Mouse (Mus musculus) stomach, embryonic 15.5 days (tissue): Measurements from ENCODE around the gene Sorcs2. TPM values are rescaled to one million over a fixed set of nuclear protein-coding genes. Genes with fewer than 3 reads are reported as not detected.

ENCODE experiments used
- ATAC-seq: fragments of 200-750 bp; cut with Nextera tagmentation; 2 replicates; pipeline ENCODE4 v1.8.0; 2017; ENCODE audit warnings: low read depth, moderate number of reproducible peaks, moderate TSS enrichment; ENCODE audit not compliant: insufficient read depth, low FRiP score
- H3K27ac ChIP-seq: fragments of 300-500 bp; sonication (generic); 2 replicates; pipeline ENCODE4 v1.5.1; 2015; ENCODE audit warnings: mild to moderate bottlenecking, inconsistent platforms
- H3K27me3 ChIP-seq: fragments of 300-500 bp; sonication (generic); replicated peaks from 2 replicates; pipeline ENCODE4 v1.6.1; 2015; ENCODE audit warnings: inconsistent platforms
- H3K36me3 ChIP-seq: fragments of 300-500 bp; sonication (generic); 2 replicates; pipeline ENCODE4 v1.6.1; 2015; ENCODE audit warnings: inconsistent platforms
- H3K4me1 ChIP-seq: fragments of 300-500 bp; sonication (generic); 2 replicates; pipeline ENCODE4 v1.6.1; 2015; ENCODE audit warnings: inconsistent platforms
- H3K4me2 ChIP-seq: fragments of 300-500 bp; sonication (generic); 2 replicates; pipeline ENCODE4 v1.6.1; 2015; ENCODE audit warnings: mild to moderate bottlenecking, inconsistent platforms
- H3K4me3 ChIP-seq: fragments of 300-500 bp; sonication (generic); replicated peaks from 2 replicates; pipeline ENCODE4 v1.5.1; 2015; ENCODE audit warnings: inconsistent platforms
- H3K9ac ChIP-seq: fragments of 300-500 bp; sonication (generic); 2 replicates; pipeline ENCODE4 v1.6.1; 2015; ENCODE audit warnings: inconsistent platforms
- H3K9me3 ChIP-seq: fragments of 300-500 bp; sonication (generic); 2 replicates; pipeline ENCODE4 v1.6.1; 2016; ENCODE audit warnings: inconsistent platforms
- WGBS: fragments of 180-500 bp; shearing (Covaris S2); methylation state at CpG from one replicate; pipeline ENCODE4 v1.1.7; 2015; 5-methylcytosine and 5-hydroxymethylcytosine counted together
- polyA plus RNA-seq: library from polyadenylated mRNA; unstranded; fragments of >200 nt; fragmentation: Nextera tagmentation; extraction: Ambion mirVana; gene quantifications from 2 replicates; pipeline ENCODE4 v1.2.1, GENCODE M21; 2015

Gene Sorcs2
- polyA plus RNA-seq, 1 experiment from 2014 or later: 13.7 TPM

DNA sequence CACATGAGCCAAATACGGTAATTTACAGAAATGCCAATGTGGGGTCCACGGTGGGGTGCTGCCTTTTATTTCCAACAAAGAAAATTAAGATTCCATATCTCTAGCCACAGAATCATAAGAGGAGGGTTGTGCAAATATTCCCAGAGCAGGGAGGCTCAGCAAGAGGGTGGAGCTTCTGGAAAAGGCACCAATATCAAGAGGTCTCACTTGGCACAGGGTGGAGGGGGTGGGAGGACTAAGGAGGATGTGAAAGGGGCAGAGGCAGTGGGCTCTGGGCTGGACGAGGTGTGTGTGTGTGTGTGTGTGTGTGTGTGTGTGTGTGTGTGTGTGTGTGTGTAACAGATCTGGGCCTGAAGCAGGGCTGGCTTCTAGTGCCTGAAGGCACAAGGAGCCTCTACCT lies 297.5 kb downstream of the Sorcs2 start:
- ATAC-seq: no peak
- whole genome bisulfite sequencing: 51% methylated on average over 3 of the region's 3 CpGs
- no peaks in the 10 kb centered on the region for H3K4me1 ChIP-seq
- no peaks in the 10 kb centered on the region for H3K27me3 ChIP-seq
- H3K4me2 ChIP-seq: no peak overlapping the region
- H3K36me3 ChIP-seq: no peaks in the 10 kb centered on the region
- H3K9ac ChIP-seq: no peak overlapping the region
- no peak overlapping the region for H3K4me3 ChIP-seq
- H3K27ac ChIP-seq: no peak overlapping the region
- H3K9me3 ChIP-seq: no peaks in the 10 kb centered on the region

DNA sequence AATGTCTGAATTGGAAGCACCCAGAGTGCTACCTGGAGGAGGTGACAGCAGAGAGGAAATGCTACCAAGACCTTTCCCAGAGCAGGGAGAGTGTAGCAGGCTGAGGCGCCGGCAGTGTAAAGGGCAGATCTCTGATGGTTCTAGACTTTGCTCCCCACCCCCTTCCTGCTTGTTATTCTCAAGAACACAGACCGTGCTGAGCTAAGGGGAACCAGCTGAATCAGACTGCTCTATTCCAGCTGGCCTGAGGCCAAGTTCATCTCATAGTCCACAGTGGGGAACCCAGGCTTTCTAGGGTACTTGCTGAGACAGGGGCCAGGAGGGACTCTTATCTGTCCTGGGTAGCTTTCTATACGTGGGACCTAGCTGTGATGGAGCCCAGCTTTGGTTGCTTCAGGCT lies 298.3 kb downstream of the Sorcs2 start:
- Histone ChIP-seq H3K27ac (no peak overlapping the region), H3K27me3 (no peaks in the 10 kb centered on the region), H3K36me3 (no peaks in the 10 kb centered on the region), H3K9me3 (no peaks in the 10 kb centered on the region), H3K4me3 (no peak overlapping the region), H3K9ac (no peak overlapping the region), H3K4me1 (no peaks in the 10 kb centered on the region), H3K4me2 (no peak overlapping the region)
- no peak for ATAC-seq
- WGBS: 52% methylated on average over 4 of the region's 4 CpGs

DNA sequence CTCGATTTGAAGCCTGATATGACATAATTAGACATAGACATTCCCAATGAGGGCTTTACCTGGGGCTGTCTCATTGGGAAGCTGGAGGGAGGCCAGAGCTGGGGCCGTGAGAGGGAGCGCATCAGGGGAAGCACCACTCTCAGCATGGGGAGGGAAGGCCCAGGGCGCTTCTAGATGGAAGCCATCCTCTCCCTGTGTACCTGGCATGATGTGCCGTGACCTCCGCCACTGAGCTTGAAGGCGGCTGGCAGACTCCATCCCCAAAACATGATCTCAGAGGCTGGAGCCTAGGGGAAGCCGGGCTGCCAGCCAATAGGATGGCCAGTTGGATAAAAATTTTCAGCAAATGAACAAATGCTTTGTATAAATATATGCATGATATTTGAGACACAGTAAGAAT lies 301.9 kb downstream of the Sorcs2 start:
- H3K27me3 ChIP-seq: no peaks in the 10 kb centered on the region
- H3K4me2 ChIP-seq: no peak overlapping the region
- no peak overlapping the region for H3K4me3 ChIP-seq
- WGBS: 79% methylated on average over 8 of the region's 8 CpGs
- H3K9me3 ChIP-seq: no peaks in the 10 kb centered on the region
- no peak for ATAC-seq
- H3K36me3 ChIP-seq: no peaks in the 10 kb centered on the region
- H3K4me1 ChIP-seq: no peaks in the 10 kb centered on the region
- no peak overlapping the region for H3K27ac ChIP-seq
- H3K9ac ChIP-seq: no peak overlapping the region

DNA sequence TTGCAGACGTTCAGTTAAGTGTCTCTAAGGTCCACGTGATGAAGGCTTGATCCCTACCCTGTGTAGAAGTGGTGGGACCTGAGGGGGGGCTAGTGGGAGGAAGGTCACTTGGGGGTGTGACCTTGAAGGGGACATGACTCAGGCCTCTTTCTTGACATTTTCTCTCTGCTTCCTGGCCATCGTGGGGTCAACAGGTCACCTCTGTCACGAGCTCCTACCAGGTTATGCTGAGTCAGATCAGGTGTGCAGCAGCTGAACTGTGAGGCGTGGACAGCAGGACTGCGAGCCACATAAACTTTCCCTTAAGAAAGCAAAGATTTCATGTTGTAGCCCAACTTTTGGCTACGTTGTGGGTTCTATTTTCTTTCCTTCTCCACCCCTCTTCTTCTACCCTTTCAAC lies 307.9 kb downstream of the Sorcs2 start:
- Histone ChIP-seq H3K9ac (no peak overlapping the region), H3K27ac (no peak overlapping the region), H3K36me3 (no peaks in the 10 kb centered on the region), H3K27me3 (no peaks in the 10 kb centered on the region), H3K4me3 (no peak overlapping the region), H3K4me1 (no peaks in the 10 kb centered on the region), H3K9me3 (no peaks in the 10 kb centered on the region), H3K4me2 (no peak overlapping the region)
- ATAC-seq: no peak
- WGBS: 67% methylated on average over 7 of the region's 7 CpGs

DNA sequence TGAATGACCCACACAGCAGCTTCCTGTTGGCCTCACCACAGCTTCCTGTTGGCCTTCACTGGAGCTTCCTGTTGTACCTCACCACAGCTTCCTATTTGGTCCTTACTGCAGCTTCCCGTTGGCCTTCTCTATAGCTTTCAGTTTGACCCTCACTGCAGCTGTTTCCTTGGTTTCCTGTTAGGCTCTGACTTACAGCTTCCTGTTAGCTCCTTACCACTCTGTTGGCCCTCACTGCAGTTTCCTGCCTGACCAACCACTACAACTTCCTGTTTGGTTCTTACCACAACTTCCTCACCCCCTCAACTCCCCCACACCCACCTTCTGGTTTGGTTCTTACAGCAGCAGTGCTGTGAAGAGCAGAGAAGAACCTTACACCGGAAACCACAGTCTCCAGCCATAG lies 308.7 kb downstream of the Sorcs2 start:
- no peaks in the 10 kb centered on the region for H3K9me3 ChIP-seq
- H3K27me3 ChIP-seq: no peaks in the 10 kb centered on the region
- no peaks in the 10 kb centered on the region for H3K36me3 ChIP-seq
- 70% methylated on average over 2 of the region's 2 CpGs for WGBS
- H3K9ac ChIP-seq: no peak overlapping the region
- H3K4me3 ChIP-seq: no peak overlapping the region
- H3K27ac ChIP-seq: 0 out of 2 replicates have a peak overlapping the region, but pooled peaks have one; percentile 48
- H3K4me1 ChIP-seq: no peaks in the 10 kb centered on the region
- H3K4me2 ChIP-seq: no peak overlapping the region
- no peak for ATAC-seq

DNA sequence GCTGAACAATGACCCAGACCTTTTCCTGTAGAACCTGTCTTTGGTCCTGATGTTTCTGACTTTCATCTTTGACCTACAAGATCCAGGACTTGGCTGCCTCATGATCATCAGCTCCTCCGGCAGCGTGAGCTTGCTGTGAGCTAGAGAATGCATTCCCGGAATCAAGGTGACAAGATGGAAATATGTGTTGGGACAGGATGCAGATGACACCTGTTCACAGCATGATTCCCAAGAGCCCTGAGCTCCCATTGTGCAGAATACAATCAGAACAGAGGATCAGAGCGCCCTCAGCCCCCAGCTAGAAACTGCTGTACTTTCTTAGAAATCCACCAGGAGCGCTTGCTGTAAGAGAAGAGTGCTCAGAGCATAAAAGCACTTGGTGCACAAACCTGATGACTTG lies 311.0 kb downstream of the Sorcs2 start:
- Histone ChIP-seq H3K9ac (no peak overlapping the region), H3K4me3 (no peak overlapping the region), H3K9me3 (no peaks in the 10 kb centered on the region), H3K4me1 (no peaks in the 10 kb centered on the region), H3K27ac (no peak overlapping the region), H3K4me2 (no peak overlapping the region), H3K27me3 (no peaks in the 10 kb centered on the region), H3K36me3 (no peaks in the 10 kb centered on the region)
- ATAC-seq: no peak
- 81% methylated on average over 5 of the region's 5 CpGs for WGBS

DNA sequence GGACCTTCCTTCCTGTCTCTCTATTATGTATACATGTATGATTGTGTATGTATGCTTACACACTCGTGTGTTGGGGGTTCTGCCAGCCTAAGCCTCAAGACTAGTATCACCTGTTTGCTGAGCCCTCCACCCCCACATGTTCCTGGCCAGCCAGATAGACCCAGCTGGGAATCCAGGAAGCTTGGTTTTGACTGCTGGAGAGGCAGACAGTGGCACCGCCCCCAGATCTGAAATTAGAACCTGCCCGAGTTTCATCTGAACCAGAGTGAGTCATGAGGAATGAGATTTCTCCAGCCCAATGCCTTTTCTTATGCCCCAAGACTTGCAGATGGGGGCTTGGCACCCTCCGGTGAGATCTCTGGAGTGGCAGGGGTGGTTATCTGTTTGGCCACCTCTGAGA lies 312.3 kb downstream of the Sorcs2 start:
- no peak for ATAC-seq
- H3K9me3 ChIP-seq: no peaks in the 10 kb centered on the region
- H3K4me2 ChIP-seq: no peak overlapping the region
- H3K36me3 ChIP-seq: no peaks in the 10 kb centered on the region
- H3K4me1 ChIP-seq: no peaks in the 10 kb centered on the region
- no peak overlapping the region for H3K27ac ChIP-seq
- WGBS: 59% methylated on average over 4 of the region's 4 CpGs
- H3K9ac ChIP-seq: no peak overlapping the region
- H3K27me3 ChIP-seq: no peaks in the 10 kb centered on the region
- no peak overlapping the region for H3K4me3 ChIP-seq

DNA sequence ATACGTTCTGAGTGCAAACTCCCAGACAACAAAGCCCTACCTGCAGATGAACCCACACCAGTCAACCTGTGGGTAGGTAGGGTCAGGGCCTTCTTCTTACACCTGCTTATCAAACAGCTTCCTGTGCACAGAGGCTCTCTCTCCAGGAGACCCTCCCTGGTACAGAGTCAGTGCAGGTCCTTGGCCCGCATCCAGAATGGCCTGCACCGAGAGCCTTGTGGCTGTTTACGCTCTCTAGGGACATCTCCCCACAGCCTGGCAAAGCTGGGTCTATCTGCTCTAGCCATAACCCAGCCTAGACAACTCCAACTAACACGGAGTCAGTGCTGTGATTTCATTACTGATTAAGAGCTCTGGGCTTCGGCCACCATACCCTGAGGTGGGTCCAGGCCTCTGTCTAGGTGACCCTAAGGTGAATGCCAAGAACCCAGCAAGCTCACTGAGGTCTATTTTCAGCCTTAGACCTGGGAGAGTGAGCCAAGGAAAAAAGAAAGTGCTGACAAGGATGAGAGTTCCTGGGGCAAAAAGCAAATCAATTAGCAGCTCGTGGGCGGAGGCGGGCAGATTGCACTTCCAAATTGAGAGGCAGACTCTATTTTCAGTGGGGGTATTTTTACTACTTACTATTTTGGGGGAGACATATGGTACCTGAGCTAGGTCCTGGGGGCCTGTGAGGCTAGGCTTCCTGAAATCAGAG lies 313.9 kb downstream of the Sorcs2 start:
- Histone ChIP-seq H3K27me3 (no peaks in the 10 kb centered on the region), H3K9me3 (no peaks in the 10 kb centered on the region), H3K27ac (no peak overlapping the region), H3K9ac (no peak overlapping the region), H3K36me3 (no peaks in the 10 kb centered on the region), H3K4me2 (no peak overlapping the region), H3K4me3 (no peak overlapping the region), H3K4me1 (no peaks in the 10 kb centered on the region)
- 81% methylated on average over 9 of the region's 9 CpGs for WGBS
- no peak for ATAC-seq

DNA sequence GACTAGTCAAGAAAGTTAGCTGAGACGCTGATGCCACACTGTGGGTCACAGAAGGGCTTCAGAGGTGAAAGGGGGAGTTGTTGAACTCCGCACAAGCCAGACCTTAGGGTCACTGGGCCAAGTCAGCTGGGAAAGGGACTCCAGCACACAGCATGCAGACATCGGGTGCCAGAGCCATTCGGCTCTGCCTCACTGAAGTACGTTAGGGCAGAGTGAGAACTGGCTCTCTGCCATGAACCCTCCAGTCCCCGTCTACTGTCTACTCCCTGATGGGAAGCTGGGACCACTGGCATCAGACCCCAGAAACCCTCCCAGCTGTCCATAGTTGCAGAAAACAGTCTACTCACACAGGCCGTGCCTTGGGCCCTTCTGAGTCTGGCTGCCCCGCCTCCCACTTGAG lies 316.9 kb downstream of the Sorcs2 start:
- Histone ChIP-seq H3K4me1 (no peaks in the 10 kb centered on the region), H3K4me2 (no peak overlapping the region), H3K9me3 (no peaks in the 10 kb centered on the region), H3K27ac (no peak overlapping the region), H3K4me3 (no peak overlapping the region), H3K27me3 (no peaks in the 10 kb centered on the region), H3K36me3 (no peaks in the 10 kb centered on the region), H3K9ac (no peak overlapping the region)
- ATAC-seq: no peak
- 69% methylated on average over 8 of the region's 8 CpGs for WGBS

DNA sequence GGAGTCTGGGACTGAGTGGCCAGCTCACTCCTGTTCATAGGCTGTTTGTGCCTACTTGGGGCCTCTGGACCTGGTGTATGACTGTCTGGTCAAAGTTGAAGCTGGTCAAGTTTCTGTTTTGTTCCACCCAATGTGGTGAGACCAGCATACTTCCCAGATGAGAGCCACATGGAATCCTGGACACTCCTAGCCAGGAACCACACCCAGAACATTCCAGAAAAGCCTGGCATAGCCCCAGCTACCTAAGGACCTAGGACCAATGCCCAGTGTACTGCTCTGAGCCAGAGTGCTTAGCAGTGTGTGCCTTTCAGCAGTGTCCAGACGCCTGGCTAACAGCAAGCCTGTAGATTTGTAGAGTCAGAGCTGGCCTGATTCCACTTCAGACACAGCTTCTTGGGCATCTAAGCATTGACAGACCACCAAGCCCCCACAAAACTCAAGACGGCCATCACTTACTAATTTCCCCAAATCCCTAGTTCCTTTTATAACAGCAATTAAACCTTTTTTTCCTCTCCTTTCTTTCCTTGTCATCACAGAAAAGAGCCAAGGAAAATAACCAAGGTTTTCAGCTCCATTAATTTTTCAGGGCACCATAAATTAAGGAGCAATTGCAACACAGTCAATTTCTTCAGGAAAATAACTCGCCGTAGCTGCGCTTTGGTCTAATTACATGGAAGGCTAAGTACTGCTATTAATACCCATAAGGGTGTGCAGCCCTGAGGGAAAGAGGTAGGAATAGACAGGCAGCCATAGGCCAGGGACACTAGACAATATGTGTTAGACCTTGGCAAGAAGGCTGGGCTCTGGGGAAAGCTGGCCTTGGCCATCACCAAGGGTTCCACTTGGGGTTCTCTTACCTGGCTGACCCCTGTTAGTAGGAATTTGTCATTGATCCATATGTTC lies 322.5 kb downstream of the Sorcs2 start:
- Histone ChIP-seq H3K4me1 (no peaks in the 10 kb centered on the region), H3K36me3 (no peaks in the 10 kb centered on the region), H3K4me3 (no peak overlapping the region), H3K4me2 (no peak overlapping the region), H3K27ac (no peak overlapping the region), H3K27me3 (no peaks in the 10 kb centered on the region), H3K9ac (no peak overlapping the region), H3K9me3 (no peaks in the 10 kb centered on the region)
- WGBS: 90% methylated on average over 5 of the region's 5 CpGs
- no peak for ATAC-seq

DNA sequence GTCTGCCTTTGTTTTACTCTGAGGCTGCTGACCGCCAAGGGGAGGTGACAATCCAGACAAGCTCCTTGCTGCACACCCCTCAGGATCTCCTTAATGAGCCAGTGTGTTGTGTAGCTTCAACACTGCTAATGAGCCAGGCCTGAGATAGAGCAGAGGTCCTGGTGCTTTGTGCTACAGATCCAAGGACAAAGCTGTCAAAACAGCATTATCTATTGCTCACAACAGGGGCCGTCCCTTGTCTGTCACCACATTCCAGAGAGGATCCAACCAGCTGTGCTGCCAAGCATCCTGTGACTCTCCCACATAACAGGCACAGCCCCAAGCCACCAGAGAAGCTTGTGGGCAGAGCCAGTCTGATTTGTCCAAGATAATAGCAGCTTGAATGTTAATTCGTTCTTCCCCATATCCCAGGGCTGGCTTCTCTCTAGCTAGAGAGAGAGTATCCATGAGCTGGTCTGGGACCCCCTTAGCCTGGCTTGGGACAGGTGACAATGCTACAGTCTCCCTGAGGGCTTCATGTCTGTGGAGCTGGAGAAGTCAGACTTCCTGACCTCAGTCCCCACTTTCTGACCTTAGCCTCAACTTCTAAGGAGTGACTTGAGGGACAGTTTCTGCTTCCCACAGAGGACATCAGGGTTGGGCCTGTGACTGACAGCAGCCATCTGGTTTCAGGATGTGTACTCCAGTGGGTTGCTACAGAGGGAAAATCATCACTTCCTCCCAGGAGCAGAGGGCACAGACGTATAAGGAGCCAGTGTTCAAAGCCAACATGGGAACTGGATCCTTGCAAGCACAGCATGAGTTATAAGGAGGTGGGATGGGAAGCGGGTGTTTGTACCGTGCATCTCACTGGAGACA lies 328.2 kb downstream of the Sorcs2 start:
- no peak overlapping the region for H3K4me3 ChIP-seq
- H3K4me1 ChIP-seq: no peaks in the 10 kb centered on the region; the same call in 1 of the 2 replicates
- WGBS: 60% methylated on average over 6 of the region's 6 CpGs
- H3K27ac ChIP-seq: no peak overlapping the region
- no peak overlapping the region for H3K4me2 ChIP-seq
- H3K27me3 ChIP-seq: no peaks in the 10 kb centered on the region
- no peaks in the 10 kb centered on the region for H3K36me3 ChIP-seq
- H3K9me3 ChIP-seq: no peaks in the 10 kb centered on the region
- ATAC-seq: no peak
- H3K9ac ChIP-seq: no peak overlapping the region
